Mouse (Mus musculus) liver, adult 2 months (tissue): ENCODE results near the gene Abhd17b.

Source experiments
- CTCF ChIP-seq: fragments of 200-500 bp; IDR thresholded peaks from 2 replicates; pipeline ENCODE4 v1.5.1; 2011; ENCODE audit warnings: low read depth, low read length, control low read depth
- POLR2A ChIP-seq: fragments of 200-500 bp; IDR thresholded peaks from 2 replicates; pipeline ENCODE4 v1.6.1; 2011; ENCODE audit warnings: low read length, control low read depth; ENCODE audit not compliant: insufficient read depth; ENCODE audit errors: extremely low read depth

- TF ChIP-seq CTCF (no peak), POLR2A (no peak)
Observed at GRCm38 (mm10) chr19:21716456-21716855, 63.5 kb downstream of the Abhd17b start.
